Mouse (Mus musculus) layer of hippocampus, adult 8-10 months (tissue): ENCODE data around the gene Ttll8. TPM values are rescaled to one million over a fixed set of nuclear protein-coding genes. Genes with fewer than 3 reads are reported as not detected.

Source experiments
- DNase-seq, 2 experiments: peaks; one replicate each; pipeline ENCODE4 v3.0.0; 2022; ENCODE audit warnings: low spot score in 2 of 2
- total RNA-seq, 4 experiments: library from RNA; stranded (reverse); gene quantifications; 2 replicates each; pipeline ENCODE4 v1.2.4; 2022

The Ttll8 gene
- total RNA-seq, 4 experiments from 2014 or later: 1.2 to 4.3 (median 2.7) TPM

DNA sequence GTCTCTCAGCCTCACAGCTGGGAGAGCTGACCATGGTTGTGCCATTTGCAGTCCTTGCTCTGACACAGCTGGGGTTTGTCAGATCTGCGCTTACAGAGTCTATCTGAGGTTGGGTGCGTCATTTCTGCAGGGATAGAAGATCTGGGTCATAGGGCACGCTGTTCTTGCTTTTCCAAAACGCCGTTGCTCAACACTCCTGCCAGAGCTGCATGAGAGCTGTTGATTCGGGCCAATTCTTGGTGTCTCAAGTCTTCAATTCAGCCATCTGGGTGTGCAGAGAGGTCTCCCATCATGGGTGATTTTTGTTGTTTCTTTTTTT lies 32.3 kb downstream of the Ttll8 start:
- no peak for DNase-seq

DNA sequence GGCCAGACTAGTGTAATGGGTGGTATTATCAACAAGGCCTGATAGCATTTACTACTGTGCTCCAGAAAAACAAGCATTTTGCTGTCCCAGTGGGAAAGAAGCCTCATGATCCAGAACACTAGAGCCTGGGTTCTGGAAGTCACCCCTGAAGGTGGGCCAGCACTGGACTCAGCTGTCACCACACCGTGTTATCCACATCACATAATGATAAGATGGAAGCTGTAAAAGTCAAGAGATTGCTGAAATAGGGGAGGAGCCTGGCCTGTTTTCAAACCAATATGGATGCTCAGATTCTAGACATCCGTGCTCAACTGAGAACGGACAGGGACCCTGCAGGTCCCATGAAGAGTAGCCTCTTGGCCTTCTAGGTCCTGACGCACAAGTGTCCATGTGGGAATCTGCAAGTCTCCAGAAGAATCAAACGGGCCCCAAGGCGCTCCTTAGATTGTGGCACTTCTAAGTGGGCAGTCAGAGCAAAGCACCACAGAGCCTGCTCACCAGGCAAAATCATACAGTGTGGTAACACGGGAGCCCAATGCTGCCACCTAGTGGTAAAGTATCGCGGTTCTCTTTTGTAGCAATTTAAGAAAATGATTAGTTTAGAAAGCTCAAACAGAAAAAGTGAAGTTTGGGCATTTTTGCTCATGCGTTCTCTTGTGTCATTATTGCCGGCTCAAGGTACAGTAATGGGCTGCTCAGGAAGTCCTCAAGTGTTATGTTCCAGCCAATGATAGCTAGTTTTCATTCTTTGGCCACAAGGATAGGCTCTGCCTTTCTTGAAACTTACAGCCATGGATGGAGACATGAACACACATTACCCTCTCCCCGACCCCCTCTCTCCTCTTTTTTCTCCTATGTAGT lies 32.9 kb downstream of the Ttll8 start:
- DNase-seq: peak; percentile 57 to 85

DNA sequence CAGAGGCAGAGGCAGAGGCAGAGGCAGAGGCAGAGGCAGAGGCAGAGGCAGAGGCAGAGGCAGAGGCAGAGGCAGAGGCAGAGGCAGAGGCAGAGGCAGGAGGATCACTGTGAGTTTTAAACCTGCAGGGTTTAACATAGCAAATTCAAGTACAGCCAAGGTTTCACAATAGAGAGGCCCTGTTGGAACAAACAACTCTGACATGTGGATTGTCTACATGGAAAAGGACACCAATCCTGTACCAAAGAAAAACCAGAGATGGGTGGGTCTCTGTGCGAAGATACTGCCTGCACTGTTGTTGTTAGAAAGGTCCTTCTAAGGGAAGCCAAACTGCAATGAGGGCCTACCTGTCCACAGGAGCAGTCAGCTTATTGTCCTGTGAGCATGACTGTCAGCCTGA lies 34.2 kb downstream of the Ttll8 start:
- DNase-seq: no peak

DNA sequence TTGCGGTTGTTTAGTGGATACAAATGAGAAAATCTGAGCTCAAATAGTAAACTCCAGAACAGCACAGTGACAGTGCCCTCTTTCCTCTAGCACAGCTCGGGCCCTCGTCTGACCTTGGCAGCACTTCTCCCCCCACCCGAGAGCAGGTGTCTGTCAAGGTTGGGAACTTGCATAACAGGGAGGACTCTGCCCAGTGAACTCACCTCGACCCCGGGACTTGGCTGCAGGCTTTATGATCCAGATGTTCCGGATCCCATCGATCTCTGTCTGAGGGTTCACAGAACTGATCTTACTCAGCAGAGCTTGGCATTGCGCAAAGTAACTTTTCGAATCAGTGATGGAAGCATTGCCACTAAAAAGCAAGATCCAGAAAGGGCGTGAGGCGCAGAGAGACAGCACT lies 34.9 kb downstream of the Ttll8 start:
- DNase-seq: no peak

DNA sequence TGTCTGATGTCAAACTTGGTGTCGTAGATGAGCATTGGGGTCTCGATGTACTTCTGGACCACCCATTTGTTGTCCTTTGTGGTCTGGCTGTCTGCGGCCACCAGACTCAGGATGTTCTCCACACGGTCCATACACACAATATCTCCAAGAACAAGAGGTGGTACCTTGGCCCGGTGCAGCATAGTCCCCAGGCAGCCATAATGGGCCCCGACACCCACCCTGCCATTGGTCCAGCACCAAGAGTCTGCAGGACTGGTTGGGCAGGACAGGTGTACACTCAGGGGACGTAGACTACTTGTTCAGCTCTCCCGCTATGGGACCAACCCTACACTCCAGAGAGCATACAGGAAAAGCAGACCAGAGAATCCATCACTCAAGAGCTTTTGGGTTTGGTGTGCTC lies 37.1 kb downstream of the Ttll8 start:
- no peak for DNase-seq

DNA sequence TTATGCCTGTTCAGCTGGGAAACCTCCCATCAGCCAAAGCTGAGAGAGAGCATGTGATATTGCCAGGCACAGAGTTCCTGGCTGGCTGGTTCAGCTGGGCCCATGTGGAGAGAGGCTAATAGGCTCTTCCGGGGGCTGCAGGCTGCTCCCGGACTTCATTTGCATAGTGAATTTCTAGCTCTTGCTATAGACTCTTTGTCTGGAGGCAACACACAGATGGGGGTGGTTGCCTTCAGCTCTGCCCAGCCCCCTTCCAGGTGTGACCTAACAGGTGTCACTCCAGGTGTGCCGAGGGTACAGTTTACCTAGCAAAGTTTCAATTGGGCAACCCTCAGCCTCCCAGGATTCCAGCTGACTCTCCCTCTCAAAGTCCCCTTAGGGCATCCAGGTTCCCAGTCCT lies 37.9 kb downstream of the Ttll8 start:
- no peak for DNase-seq

DNA sequence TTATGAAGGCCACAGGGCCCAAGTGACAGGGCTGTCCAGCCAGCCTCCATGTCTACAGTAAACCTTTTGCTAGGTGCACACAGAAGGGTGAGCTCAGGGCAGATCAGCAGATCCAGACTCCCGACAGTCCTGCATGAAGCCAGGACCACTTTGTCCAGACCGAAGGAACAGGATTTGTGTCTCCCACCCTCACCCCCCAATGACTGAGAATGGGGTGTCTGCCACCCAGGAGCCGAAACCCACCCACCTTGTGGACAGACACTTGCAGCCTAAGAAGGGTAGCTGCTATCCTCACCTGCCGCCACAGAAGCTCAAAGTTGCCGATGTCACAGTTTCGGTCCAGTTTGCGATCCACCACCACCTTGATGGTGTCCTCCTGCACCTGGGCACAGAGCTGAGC lies 39.2 kb downstream of the Ttll8 start:
- DNase-seq: no peak

DNA sequence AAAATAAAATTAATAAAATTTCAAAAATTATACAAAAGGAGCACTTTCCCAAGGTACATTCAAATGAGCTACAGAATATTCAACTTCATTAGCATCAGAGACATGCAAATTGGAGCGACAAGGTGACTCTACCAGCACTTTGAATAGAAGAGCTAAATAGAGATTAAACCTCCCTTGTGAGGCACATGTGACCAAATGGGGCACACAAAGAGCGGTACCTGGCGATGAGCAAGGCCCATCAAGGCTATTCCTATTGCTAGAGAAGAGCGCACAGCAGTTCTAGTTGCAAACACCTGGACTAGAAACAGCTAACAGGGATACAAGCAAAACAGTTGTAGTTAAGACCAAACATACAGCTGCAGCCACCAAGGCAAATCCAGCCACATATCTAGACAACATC lies 47.9 kb downstream of the Ttll8 start:
- no peak for DNase-seq

DNA sequence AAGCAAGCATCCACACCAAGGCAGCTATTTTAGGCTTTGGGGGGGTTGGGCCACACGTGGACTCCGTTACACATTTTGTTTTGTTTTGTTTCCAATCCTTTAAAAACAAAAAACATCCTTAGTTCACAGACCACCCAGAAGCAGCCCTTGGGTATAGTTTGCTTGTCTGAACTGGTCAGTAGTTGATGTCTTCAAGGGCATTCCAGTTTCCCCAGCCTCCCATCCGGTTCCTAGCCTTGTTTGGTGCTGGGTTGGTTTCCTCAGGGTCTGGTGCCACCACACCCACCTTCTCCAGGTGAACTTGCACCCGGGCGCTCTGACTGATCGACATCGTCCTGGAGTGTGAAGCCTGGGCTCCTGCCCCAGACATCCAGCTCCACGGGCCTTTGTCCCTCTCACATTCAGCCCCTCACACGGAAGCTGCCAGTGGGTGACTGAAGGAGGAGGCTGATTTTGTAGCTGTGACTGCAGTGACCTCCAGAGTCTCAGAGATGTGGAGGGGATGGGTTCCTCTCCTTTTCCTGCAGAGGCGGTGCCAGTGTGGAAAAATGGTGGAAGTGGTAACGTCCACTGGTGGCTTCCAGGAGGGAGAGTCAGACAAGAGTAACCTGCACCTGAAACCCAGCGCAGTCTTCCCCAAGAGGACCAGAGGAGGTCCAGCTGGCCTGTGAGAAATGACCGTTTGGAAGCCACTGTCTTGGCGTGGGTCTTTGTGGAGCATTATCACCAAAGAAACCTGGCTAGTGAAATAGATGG lies 50.0 kb downstream of the Ttll8 start:
- DNase-seq: no peak

DNA sequence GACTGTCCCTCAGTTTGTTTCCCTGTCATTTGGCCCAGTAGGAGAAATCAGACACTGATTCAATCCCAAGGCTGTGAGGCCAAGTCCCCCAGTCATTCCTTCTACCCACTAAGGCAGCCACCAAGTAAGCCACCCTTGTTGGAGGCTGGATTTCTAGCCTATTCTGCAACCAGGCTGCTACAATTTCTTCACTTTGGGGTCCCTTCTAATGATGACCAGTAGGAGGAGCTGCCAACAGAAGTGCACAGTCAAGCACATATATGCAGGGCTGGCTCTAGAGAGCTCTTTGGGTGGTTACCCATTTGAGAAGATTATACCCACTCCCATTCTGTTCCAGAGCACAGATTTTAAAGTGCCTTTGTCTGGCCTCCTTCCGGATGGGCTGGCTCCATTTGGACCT lies 51.1 kb downstream of the Ttll8 start:
- no peak for DNase-seq

DNA sequence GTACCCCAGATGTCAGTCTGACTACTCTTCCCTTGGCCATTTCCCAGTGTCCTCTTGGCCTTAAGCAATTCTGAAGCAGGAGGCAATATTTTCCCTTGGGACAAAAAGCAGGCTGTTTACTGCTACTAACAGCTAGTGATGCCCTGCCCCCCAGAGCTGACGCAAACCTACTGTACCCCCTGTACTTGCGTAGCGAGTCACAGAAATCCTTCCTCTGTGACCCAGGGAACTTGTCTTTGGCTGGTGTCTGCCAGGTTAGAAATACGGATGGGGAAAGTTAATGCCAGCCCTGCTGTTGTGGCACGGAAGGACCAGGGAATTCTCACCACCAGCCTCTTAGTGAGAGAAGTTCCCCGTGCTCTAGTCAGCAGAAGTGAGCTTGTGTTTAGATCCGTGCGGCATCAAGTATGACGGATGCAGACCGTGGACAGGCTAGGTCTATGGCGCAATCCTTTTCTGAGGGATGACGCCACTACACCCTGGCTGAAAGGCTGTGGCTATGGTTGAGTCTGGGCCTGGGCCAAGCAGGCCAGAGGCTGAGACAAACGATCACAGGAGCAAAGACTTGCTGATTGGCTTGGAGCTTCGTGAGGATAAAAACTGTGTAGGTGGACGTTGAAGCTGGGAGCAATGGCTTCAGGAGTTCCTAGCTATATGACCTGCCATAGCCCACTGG lies 51.9 kb downstream of the Ttll8 start:
- no peak for DNase-seq

DNA sequence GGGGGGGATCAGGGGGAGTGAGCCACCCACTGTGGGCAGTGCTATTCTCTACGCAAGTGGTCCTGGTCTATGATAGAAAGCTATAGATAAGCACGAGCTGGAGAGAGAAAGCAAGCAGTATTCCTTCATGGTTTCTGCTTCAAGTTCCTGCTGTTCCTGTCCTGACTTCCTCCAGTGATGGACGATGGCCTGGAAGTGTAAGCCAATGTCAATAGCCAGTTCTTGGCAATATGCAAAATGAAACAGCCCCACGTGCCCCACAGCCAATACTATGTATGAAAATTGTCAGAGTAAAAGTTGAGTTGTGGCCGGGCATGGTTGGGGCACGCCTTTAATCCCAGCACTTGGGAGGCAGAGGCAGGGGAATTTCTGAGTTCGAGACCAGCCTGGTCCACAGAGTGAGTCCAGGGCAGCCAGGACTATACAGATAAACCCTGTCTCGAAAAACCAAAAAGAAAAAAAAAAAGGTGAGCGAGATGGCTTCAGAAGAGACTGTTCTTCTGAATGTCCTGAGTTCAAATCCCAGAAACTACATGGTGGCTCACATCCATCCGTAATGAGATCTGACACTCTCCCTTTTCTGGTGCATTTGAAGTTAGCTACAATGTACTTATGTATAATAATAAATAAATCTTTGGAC lies 57.8 kb downstream of the Ttll8 start:
- DNase-seq: no peak

DNA sequence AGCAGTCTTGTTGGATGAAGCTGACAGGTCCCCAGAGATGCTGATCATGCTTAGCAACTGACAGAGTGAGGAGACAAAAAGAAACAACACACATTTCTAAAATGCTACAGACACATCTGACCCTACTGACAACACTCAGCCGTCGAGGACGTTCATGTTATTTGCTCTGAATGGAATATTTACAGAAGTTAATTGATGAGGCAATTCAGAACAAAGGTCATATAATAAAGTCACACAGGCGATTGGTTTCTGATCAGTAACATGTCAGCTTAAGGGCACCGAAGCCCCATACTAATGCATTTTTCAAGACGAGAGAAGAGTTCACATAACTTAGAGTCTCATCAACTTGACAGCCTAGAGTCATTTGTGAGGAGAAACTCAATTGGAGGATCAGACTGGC lies 58.3 kb downstream of the Ttll8 start:
- DNase-seq: no peak

DNA sequence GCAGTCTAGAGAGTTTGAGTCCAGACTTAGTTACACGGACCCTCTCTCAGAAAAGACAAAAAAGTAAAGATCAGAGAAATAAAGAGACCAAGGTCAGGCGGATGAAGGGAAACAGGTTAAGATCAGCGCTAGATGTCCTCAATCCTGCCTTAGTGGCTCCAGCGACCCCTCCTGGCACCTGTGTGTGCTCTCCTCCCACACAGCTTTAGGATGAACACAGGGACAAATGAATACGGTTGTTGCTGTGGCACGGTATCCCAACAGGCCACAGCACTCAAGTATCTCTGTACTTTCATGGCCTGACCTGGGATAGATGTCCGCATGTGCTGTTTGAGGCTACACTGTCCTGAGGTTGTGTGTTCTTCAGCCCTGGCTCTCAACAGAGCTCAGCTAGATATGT lies 59.1 kb downstream of the Ttll8 start:
- no peak for DNase-seq

DNA sequence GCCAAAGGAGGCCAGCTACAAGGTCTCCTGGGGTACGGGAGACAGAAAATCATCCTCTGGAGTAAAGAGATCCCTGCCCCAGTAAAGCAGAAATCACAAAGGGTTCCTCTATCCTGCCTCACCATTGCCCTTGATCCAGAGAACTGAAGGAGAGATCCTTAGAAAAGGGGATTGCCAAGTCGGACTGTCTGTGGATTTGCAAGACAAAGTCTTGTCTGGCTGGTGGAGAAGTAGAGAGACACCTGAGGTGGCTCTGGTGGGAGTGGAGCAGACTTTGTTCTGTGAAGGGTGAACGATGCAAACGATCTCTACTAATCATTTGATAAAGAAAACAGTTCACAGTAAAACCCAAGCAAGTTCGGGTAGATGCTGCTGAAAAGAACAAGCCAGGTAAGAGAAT lies 61.3 kb downstream of the Ttll8 start:
- DNase-seq: no peak

DNA sequence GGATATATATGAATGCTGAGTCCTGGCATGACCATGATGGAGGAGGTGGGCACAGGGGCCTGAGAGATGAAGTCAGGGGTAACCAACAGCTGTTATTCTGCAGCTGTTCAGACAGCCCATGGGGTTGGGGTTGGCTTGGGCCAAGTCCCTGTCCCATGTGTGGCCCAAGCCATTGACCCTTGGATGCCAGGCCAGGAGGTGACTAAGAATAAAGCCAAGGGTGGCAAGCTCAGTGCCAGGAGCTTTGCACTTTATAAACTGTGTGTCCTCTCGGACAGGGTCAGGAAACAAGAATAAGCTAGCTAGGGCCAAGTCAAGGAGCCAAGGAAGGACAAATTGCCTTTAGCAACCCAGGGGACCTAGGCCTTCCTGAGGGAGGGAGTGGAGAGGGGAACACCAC lies 62.0 kb downstream of the Ttll8 start:
- DNase-seq: no peak

DNA sequence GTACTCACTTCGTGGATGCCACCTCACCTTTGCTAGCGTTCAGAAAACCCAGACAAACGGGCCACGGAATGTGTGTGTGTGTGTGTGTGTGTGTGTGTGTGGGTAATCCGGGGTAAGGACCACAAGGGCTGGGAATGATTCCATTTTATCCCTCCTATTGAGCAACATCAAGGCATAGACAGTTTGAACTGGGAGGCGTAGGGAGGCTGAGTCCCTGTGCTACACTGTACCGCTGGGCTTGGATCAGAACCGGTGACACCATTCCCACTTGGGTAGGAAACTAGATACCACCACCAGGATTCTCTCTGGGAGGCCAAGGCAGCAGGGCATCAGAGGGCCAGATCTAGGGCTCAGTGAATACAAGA lies 62.6 kb downstream of the Ttll8 start:
- DNase-seq: no peak

DNA sequence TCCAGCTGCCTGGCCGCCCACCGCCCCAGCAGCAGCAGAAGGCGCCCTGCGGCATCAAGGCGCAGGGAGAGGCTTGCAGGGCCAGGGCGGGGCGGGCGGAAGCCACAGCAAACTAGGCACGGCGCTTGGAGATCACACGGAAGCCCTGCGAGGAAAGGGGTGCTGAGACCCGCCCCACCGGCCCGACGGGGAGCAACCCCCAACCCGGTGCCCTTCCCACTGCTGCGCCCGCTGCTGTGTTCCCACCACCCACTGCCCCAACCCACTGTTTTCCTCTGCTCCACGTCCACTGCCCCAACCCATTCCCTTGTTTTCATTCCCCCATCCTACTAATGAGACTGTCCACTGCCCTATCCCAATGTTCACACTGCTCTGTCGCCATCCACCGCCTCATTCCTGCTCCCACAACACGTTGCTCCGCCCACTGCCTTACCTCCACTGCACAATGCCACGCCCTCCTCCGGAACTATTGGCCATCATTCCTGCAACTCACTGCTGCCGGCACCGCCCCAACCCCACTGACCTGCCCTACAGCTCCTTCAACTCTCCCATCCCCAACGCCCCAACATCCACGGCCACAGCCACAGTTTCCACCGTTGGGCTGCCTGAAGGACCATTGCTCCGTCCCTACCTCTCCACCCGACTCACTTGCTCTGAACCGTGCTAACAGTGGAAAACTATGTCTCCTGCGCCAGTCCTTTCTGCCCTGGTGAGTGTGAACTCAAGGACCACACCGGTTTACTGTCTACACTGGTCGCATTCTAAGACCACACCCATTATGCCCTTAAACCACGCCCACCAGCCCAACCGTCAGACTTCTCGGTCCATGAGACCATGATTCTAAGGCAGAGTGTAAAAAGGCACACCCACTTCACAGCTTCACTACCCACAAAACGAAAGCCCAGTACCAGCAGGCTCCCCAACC lies 63.2 kb downstream of the Ttll8 start:
- peak; percentile 68 to 73 for DNase-seq

DNA sequence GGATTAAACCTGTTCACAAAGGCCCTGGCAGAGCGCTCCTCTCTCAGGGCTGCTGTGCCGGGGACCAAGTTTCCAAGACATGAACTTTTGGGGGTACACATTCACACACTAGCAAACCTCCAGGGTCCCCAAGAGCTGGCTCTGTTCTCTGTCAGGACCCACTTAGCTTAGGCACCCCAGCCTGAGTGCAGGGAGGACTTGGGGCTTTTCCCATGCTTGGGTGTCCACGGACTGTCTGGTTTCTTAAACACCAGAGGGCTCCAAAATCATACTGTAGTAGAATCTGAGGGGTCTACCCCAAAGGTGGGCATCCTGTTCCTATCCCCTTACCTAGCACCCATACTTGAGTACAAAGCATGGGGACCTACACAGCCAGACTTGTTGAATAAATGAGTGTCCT lies 64.2 kb downstream of the Ttll8 start:
- DNase-seq: no peak

DNA sequence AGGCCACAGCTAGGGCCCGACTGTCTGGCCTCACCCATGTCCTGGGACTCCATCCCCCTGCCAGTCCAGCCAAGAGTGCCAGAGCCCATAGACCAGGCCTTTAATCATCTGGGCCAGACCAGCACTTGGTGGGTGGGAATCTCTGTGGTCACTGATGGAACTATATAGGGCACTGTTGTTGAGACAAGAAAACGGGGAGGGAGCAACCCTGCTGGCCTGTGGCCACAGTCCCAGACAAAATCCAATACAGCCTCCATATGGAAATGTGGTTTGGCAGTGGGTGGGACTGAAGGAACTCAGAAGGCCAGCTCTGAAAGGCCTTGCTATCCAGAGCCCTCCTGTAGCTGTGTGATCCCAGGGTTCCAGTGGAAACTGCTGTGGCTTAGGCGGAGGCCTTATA lies 65.2 kb downstream of the Ttll8 start:
- DNase-seq: no peak

DNA sequence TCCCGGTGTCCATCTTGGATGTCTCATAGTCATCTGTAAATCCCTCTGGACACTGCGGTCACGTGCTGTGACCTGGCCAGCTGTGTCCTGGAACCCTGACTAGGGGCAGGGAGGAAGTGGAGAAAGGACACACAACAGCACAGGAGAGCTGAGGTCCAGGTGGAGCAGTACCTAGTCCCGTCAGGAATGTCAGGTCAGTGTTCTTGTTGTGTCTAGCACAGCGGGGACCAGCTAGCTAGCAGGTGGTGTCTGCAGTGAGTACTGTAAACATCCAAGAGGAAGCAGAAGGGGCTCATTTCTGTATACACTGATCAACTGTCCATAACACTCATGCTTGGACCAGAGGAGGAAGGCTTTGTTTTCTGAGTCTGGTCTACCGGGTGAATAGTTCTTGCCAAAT lies 68.8 kb downstream of the Ttll8 start:
- no peak for DNase-seq
